Mouse (Mus musculus): ENCODE results near the gene Tcf7l1. TPM values are rescaled to one million over a fixed set of nuclear protein-coding genes. Genes with fewer than 3 reads are reported as not detected.

The Tcf7l1 gene
- total and polyA plus RNA-seq, 3 experiments = not detected

GRCm38 (mm10) chr6:72608662-72609184, 180.3 kb downstream of the Tcf7l1 start:
- H3K36me3 ChIP-seq (ENCODE audit: control insufficient read depth in 1 of 2, insufficient read depth in 2 of 2, low read length in 2 of 2) = peaks cover 0 to 7% of the 10 kb centered on the region in 2 experiments; a peak in 2 of 4 replicates
- TF ChIP-seq POLR2AphosphoS2 (IDR thresholded peaks at IDR 0.05; ENCODE audit: low read length) (no peak), ZNF384 (IDR thresholded peaks at IDR 0.05; ENCODE audit: low read depth, low read length) (peak; percentile 63; the same call in 1 of the 2 replicates)
- no peak overlapping the region for H3K4me3 ChIP-seq (ENCODE audit: control insufficient read depth in 1 of 2, insufficient read depth in 1 of 2, low read depth in 2 of 2, low read length in 2 of 2)
- H3K4me1 ChIP-seq (ENCODE audit: control insufficient read depth in 1 of 2, insufficient read depth in 2 of 2, low read length in 2 of 2) = no peaks in the 10 kb centered on the region
- no peaks in the 10 kb centered on the region for H3K79me2 ChIP-seq (ENCODE audit: control insufficient read depth, insufficient read depth, low read length, poor library complexity)
- H3K9me3 ChIP-seq (replicated peaks; ENCODE audit: insufficient read depth, low read length) = no peaks in the 10 kb centered on the region
- H3K27me3 ChIP-seq (ENCODE audit: control insufficient read depth in 1 of 2, insufficient read depth in 2 of 2, low read length in 2 of 2) = no peaks in the 10 kb centered on the region
- no peak overlapping the region for H3K27ac ChIP-seq (ENCODE audit: control insufficient read depth, low read depth, low read length)
- H3K9ac ChIP-seq (ENCODE audit: control insufficient read depth, low read depth, low read length, poor library complexity, severe bottlenecking) = no peak overlapping the region
- DNase-seq (ENCODE audit: low read depth, low spot score) = no peak

GRCm38 (mm10) chr6:72607676-72608075, 181.4 kb downstream of the Tcf7l1 start:
- no peaks in the 10 kb centered on the region for H3K27me3 ChIP-seq (ENCODE audit: control insufficient read depth in 1 of 2, insufficient read depth in 2 of 2, low read length in 2 of 2)
- H3K4me3 ChIP-seq (ENCODE audit: control insufficient read depth in 1 of 2, insufficient read depth in 1 of 2, low read depth in 2 of 2, low read length in 2 of 2) = no peak overlapping the region
- H3K4me1 ChIP-seq (ENCODE audit: control insufficient read depth in 1 of 2, insufficient read depth in 2 of 2, low read length in 2 of 2) = no peaks in the 10 kb centered on the region
- H3K36me3 ChIP-seq (ENCODE audit: control insufficient read depth in 1 of 2, insufficient read depth in 2 of 2, low read length in 2 of 2) = peaks cover 0 to 3% of the 10 kb centered on the region in 2 experiments; a peak in 2 of 4 replicates
- no peak overlapping the region for H3K9ac ChIP-seq (ENCODE audit: control insufficient read depth, low read depth, low read length, poor library complexity, severe bottlenecking)
- DNase-seq (ENCODE audit: low read depth, low spot score) = no peak
- no peak for TF ChIP-seq USF2 (IDR thresholded peaks at IDR 0.05; ENCODE audit: borderline replicate concordance in 1 of 2, insufficient read depth in 1 of 2, low read depth in 1 of 2, low read length in 2 of 2)
- H3K9me3 ChIP-seq (replicated peaks; ENCODE audit: insufficient read depth, low read length) = no peaks in the 10 kb centered on the region
- H3K27ac ChIP-seq (ENCODE audit: control insufficient read depth, low read depth, low read length) = no peak overlapping the region
- H3K79me2 ChIP-seq (ENCODE audit: control insufficient read depth, insufficient read depth, low read length, poor library complexity) = no peaks in the 10 kb centered on the region

GRCm38 (mm10) chr6:72607060-72607459, 182.0 kb downstream of the Tcf7l1 start:
- Histone ChIP-seq H3K79me2 (ENCODE audit: control insufficient read depth, insufficient read depth, low read length, poor library complexity) (no peaks in the 10 kb centered on the region), H3K4me3 (ENCODE audit: control insufficient read depth in 1 of 2, insufficient read depth in 1 of 2, low read depth in 2 of 2, low read length in 2 of 2) (no peak overlapping the region), H3K27ac (ENCODE audit: control insufficient read depth, low read depth, low read length) (no peak overlapping the region), H3K36me3 (ENCODE audit: control insufficient read depth in 1 of 2, insufficient read depth in 2 of 2, low read length in 2 of 2) (peaks cover under 1 to 3% of the 10 kb centered on the region in 2 experiments), H3K9ac (ENCODE audit: control insufficient read depth, low read depth, low read length, poor library complexity, severe bottlenecking) (no peak overlapping the region), H3K4me1 (ENCODE audit: control insufficient read depth in 1 of 2, insufficient read depth in 2 of 2, low read length in 2 of 2) (peaks cover under 1 to 1% of the 10 kb centered on the region in 2 experiments; a peak in 3 of 4 replicates), H3K9me3 (replicated peaks; ENCODE audit: insufficient read depth, low read length) (no peaks in the 10 kb centered on the region), H3K27me3 (ENCODE audit: control insufficient read depth in 1 of 2, insufficient read depth in 2 of 2, low read length in 2 of 2) (no peaks in the 10 kb centered on the region)
- no peak for DNase-seq (ENCODE audit: low read depth, low spot score)
- no peak for TF ChIP-seq NRF1 (IDR thresholded peaks at IDR 0.05; ENCODE audit: insufficient read depth, low read depth, low read length, poor library complexity, severe bottlenecking)
- no peak for TF ChIP-seq MAZ (IDR thresholded peaks at IDR 0.05; ENCODE audit: low read depth, low read length)
- no peak for TF ChIP-seq CHD1 (IDR thresholded peaks at IDR 0.05; ENCODE audit: low read depth, low read length)
- no peak for TF ChIP-seq MXI1 (IDR thresholded peaks at IDR 0.05; ENCODE audit: low read depth, low read length)
- TF ChIP-seq USF1 (IDR thresholded peaks at IDR 0.05; ENCODE audit: low read depth, low read length) = no peak
- no peak for TF ChIP-seq EP300 (IDR thresholded peaks at IDR 0.05; ENCODE audit: low read depth in 1 of 2, low read length in 2 of 2)
- no peak for TF ChIP-seq MEF2A (IDR thresholded peaks at IDR 0.05; ENCODE audit: extremely low read depth, insufficient replicate concordance, low read depth, low read length, poor library complexity, severe bottlenecking)
- no peak for TF ChIP-seq TCF12 (IDR thresholded peaks at IDR 0.05; ENCODE audit: low read depth, low read length)
- no peak for TF ChIP-seq HCFC1 (IDR thresholded peaks at IDR 0.05; ENCODE audit: low read depth, low read length)
- TF ChIP-seq ZNF384 (IDR thresholded peaks at IDR 0.05; ENCODE audit: low read depth, low read length) = no peak
- TF ChIP-seq MAFK (IDR thresholded peaks at IDR 0.05; ENCODE audit: borderline replicate concordance, low read depth, low read length) = no peak
- no peak for TF ChIP-seq POLR2A (IDR thresholded peaks at IDR 0.05; ENCODE audit: control insufficient read depth in 1 of 2, insufficient read depth in 1 of 2, low read depth in 1 of 2, low read length in 2 of 2, poor library complexity in 1 of 2)
- TF ChIP-seq UBTF (IDR thresholded peaks at IDR 0.05; ENCODE audit: borderline replicate concordance, insufficient read depth, low read depth, low read length) = no peak
- TF ChIP-seq MAX (IDR thresholded peaks at IDR 0.05; ENCODE audit: low read length) = no peak
- no peak for TF ChIP-seq POLR2AphosphoS5 (IDR thresholded peaks at IDR 0.05; ENCODE audit: borderline replicate concordance, low read depth, low read length)
- TF ChIP-seq GABPA (IDR thresholded peaks at IDR 0.05; ENCODE audit: low read depth, low read length) = no peak
